Mouse (Mus musculus): Measurements from ENCODE around the gene Nlrc5.

Gene Nlrc5

GRCm38 (mm10) chr8:94471281-94471680, 37.1 kb downstream of the Nlrc5 start:
- DNase-seq = no peak

- no peak for DNase-seq
Measured at GRCm38 (mm10) chr8:94472741-94473140, 38.6 kb downstream of the Nlrc5 start.

GRCm38 (mm10) chr8:94473431-94473830, 39.3 kb downstream of the Nlrc5 start:
- no peak for DNase-seq

DNA sequence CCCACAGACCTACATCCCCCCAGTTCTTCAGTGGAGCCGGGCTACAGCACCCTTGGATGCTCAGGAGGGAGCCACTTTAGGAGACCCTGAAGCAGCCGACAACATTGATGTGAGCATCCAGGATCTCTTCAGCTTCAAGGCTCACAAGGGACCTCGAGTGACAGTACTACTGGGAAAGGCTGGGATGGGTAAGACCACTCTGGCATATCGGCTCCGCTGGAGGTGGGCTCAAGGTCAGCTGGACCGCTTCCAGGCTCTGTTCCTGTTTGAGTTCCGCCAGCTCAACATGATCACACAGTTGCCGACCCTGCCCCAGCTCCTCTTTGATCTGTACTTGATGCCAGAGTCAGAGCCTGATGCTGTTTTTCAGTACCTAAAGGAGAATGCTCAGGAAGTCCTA, 41.6 kb downstream of the Nlrc5 start:
- no peak for DNase-seq

GRCm38 (mm10) chr8:94476846-94477245, 42.7 kb downstream of the Nlrc5 start:
- no peak for DNase-seq

- no peak for DNase-seq
Measured at GRCm38 (mm10) chr8:94482051-94482450, 47.9 kb downstream of the Nlrc5 start.

DNA sequence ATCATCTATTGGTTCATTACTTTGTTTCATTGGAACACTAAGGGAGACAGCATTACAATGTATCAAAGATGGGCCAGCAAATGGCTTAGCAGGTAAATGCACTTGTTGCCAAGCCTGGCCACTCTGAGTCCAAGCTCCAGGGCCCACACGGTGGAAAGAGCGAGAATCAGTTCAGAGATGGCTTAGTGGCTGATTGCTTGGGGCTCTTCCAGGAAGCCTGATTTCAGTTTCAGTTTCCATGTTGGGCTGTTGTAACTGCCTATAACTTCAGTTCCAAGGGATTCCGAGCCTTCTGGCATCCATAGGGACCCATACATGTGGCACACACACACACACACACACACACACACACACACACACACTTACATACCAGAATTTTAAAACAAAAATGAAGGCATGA, 51.1 kb downstream of the Nlrc5 start:
- DNase-seq = peak; percentile 23

DNA sequence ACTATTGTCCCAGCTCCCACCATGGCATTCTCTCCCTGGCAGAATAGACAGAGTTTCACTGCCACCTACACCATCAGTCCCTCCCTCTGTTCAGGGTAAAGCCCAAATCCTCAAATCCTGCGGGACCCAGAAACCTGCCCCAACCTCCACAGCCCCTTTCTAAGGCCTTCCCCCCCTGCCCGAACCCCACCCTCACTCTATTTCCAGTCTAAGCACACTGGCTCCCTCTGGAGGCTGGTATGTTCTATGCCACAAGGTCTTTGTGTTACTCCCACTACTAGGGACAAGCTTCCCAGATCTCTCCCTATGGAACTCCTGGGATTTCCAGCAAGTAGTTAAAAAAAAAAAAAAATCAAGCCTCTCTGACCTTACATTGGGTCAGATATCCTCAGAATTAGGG, 51.7 kb downstream of the Nlrc5 start:
- DNase-seq = peak; percentile 83

DNA sequence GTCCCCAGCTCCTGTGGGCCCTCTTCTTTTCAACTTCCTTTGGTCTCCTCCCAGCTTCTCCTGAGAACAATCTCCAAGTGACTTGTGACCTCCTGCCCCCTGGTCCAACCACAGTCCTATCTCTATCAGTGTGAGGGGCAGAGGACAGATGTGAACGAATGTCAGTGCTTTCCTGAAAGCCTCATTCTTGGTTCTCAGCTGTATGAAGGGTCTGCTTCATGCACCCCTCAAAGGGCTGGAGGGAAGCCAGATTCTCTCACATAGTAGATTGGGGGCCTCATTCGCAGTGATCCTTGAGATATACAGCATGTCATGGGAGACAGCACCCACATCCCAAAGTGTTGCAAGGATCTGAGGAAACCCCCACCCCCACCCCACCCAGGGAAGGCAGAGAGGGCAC, 53.9 kb downstream of the Nlrc5 start:
- no peak for DNase-seq

GRCm38 (mm10) chr8:94489809-94490483, 55.8 kb downstream of the Nlrc5 start:
- no peak for DNase-seq

- DNase-seq = peak; percentile 89
Measured at GRCm38 (mm10) chr8:94492021-94492681, 58.0 kb downstream of the Nlrc5 start.

GRCm38 (mm10) chr8:94493240-94493639, 59.1 kb downstream of the Nlrc5 start:
- no peak for DNase-seq

DNA sequence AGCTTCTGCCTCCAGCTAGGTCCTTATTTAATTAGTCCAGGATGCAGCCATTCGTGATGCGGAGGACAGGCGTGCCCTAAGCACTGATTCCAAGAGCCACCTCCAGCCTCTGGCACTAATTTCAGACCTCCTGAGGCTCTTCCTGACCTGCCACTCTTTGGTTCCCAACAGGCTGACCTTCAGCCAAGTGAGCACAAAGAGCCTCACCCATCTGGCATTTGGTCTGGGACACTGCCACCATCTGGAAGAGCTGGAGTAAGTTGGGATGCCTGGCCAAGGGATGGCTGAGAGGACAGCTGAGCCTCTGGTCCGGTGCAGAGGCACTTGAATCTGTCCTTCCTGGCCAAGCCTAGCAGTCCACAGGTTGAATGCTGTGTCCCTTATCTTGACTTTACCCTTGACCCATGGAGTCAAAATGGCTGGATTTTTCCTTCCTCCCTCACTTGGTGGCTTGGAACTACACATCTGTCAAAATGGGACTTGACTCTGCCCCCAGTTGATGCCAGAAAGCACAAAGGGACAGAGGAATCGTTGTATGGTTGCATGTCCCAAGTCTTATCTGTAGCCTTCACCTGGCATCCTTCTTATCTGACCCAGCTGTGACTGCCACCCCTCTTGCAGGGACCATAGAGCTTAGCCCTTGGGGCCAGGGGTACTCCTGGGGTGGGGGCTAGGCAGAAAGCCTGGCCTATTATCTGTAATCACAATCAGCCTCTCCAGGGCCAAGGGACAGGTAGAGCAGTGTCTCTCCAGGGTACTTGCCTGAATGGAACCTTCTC, 81.5 kb downstream of the Nlrc5 start:
- DNase-seq = no peak

DNA sequence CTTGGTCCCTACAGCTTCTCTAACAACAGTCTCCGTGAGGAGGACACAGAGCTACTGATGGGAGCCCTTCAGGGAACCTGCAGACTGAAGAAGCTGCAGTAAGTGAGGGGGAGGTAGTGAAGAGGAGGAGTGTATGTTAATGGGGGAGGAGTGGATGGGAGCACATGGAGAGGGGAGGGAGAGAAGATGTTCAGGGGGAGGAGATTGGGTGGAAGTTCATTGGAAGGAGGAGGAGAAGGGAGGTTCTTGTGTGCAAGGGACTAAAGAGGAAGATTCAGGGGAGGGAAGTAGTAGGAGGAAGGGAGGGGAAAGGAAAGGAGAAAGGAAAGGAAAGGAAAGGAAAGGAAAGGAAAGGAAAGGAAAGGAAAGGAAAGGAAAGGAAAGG, 82.0 kb downstream of the Nlrc5 start:
- DNase-seq = no peak

GRCm38 (mm10) chr8:94516766-94517165, 82.6 kb downstream of the Nlrc5 start:
- no peak for DNase-seq

- no peak for DNase-seq
Measured at GRCm38 (mm10) chr8:94518331-94518730, 84.2 kb downstream of the Nlrc5 start.

GRCm38 (mm10) chr8:94519021-94519420, 84.9 kb downstream of the Nlrc5 start:
- DNase-seq = no peak

- DNase-seq = no peak
Measured at GRCm38 (mm10) chr8:94521481-94521880, 87.3 kb downstream of the Nlrc5 start.

DNA sequence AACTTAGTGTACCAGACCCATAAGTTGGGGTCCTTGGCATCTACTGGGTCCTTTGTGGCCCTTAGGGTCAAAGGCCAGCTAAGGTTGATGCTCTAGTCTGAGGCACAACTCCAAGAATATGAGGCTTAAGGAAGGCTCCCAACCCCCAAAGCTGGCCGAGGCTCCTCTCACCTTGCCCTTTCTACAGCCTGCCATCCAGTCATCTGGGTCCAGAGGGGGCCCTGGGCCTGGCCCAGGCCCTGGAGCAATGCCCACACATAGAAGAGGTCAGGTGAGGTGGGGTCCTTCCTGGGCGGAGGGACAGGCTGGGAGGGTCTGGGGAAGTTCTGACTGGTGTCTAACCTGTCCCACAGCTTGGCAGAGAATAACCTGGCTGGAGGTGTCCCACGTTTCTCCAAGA, 88.3 kb downstream of the Nlrc5 start:
- no peak for DNase-seq

DNA sequence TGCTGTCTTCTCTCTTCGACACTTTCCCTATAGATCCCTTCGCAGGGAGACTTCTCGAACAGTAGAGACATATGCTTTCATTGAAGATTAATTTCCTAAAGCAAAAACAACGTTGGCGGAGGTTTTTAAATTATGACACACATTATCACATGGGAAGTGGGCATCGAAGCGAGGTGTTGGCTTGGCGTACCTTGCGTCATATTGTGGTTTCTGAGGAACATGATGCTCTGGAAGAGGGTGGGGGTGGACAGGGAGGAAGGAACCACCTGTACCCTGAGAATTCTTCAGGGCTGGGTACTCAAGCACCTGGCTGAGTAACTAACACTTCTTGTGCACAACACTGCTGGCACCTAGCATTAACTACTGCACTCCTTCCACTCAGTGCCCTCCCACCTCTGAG, 90.4 kb downstream of the Nlrc5 start:
- no peak for DNase-seq

DNA sequence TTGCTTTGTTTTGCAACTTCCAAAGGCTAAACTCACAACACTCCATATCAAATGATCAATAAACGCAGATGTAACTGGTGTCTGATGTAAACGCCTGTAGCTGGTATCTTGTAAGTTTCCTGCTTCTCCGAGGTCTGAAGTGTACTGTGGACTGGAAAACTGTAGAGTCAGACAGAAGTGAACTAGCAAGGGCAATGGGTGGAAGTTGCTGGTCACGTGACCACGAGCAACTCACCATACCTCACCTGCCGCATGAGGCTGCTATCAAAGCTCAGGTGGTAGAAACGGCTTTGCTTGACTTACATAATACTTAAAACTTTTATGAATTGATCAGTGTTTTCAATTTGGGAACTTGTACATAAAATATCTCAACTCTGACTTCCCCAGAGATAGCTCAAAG, 93.0 kb downstream of the Nlrc5 start:
- DNase-seq = no peak

- DNase-seq = peak; percentile 63
Measured at GRCm38 (mm10) chr8:94528245-94528644, 94.1 kb downstream of the Nlrc5 start.

DNA sequence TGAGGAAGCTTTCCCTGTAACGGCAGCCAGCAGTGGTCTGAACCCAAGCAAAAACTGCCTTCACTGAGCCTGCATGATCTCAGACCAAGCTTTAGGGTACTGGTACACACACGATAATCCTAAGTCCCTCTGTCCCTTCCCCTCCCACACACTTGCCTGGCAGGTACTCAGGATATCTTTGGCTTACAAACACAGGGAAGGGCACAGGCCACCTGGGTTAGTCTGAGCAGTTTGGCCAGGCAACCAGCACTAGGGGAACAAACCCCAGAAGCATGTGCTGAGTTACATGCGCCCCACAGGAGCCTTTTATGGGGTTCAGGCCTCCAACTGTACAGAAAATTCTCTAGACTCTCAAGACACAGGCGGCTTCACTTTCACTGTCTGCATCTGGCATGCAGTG, 95.7 kb downstream of the Nlrc5 start:
- no peak for DNase-seq

DNA sequence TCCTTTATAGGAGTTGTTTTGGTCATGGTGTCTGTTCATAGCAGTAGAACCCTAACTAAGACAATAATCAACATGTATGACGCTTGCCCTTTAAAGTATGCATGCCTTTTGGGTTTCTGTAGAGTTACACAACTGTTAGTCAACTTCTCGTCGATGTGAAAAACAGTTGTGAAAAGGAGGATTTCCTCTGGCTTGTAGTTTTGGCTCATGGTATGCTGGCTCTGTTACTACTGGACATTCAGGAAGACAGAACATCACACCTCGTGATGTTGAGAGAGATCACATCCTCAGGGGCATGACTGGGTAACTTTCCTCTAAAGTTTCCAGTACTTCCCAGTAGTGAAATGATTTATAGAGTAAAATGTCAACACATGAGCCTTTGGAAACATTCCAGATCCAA, 96.5 kb downstream of the Nlrc5 start:
- DNase-seq = no peak
